Mouse (Mus musculus) hindbrain, postnatal 0 days (tissue): ENCODE measurements around the gene Prtn3. TPM values are rescaled to one million over a fixed set of nuclear protein-coding genes. Genes with fewer than 3 reads are reported as not detected.

Source experiments
- ATAC-seq: fragments of 200-750 bp; cut with Nextera tagmentation; 2 replicates; pipeline ENCODE4 v1.8.0; 2017; ENCODE audit warnings: mild to moderate bottlenecking, moderate TSS enrichment, moderate library complexity
- DNase-seq: peaks from one replicate; pipeline ENCODE4 v3.0.0-alpha.2; 2015; ENCODE audit warnings: low spot score
- H3K27ac ChIP-seq: fragments of 300-500 bp; sonication (generic); 2 replicates; pipeline ENCODE4 v1.5.1; 2014; ENCODE audit warnings: mild to moderate bottlenecking
- H3K27me3 ChIP-seq: fragments of 300-500 bp; sonication (generic); 2 replicates; pipeline ENCODE4 v1.6.1; 2014; ENCODE audit warnings: low read length, mixed read lengths; ENCODE audit not compliant: insufficient read depth
- H3K36me3 ChIP-seq: fragments of 300-500 bp; sonication (generic); 2 replicates; pipeline ENCODE4 v1.6.1; 2014; ENCODE audit warnings: low read length, mixed read lengths; ENCODE audit not compliant: insufficient read depth
- H3K4me1 ChIP-seq: fragments of 300-500 bp; sonication (generic); 2 replicates; pipeline ENCODE4 v1.6.1; 2014; ENCODE audit warnings: antibody characterized with exemption, low read length, mixed read lengths; ENCODE audit not compliant: insufficient read depth
- H3K4me2 ChIP-seq: fragments of 300-500 bp; sonication (generic); 2 replicates; pipeline ENCODE4 v1.6.1; 2014; ENCODE audit warnings: low read depth, mild to moderate bottlenecking, low read length, moderate library complexity, mixed read lengths
- H3K4me3 ChIP-seq: fragments of 300-500 bp; sonication (generic); 2 replicates; pipeline ENCODE4 v1.5.1; 2014; ENCODE audit warnings: low read length
- H3K9ac ChIP-seq: fragments of 300-500 bp; sonication (generic); replicated peaks from 2 replicates; pipeline ENCODE4 v1.6.1; 2014; ENCODE audit warnings: mild to moderate bottlenecking, low read length, moderate library complexity, mixed read lengths
- H3K9me3 ChIP-seq: fragments of 300-500 bp; sonication (generic); 2 replicates; pipeline ENCODE4 v1.6.1; 2016; ENCODE audit warnings: low read length, mixed read lengths
- CTCF ChIP-seq: IDR thresholded peaks from 2 replicates; pipeline ENCODE4 v1.5.1; 2016; ENCODE audit warnings: antibody characterized with exemption, control low read depth, low read depth
- WGBS: fragments of 180-500 bp; shearing (Covaris S2); extraction: QIAGEN DNeasy Blood & Tissue Kit; methylation state at CpG from one replicate; pipeline ENCODE4 v1.1.7; 2014; 5-methylcytosine and 5-hydroxymethylcytosine counted together
- polyA plus RNA-seq: library from polyadenylated mRNA; unstranded; fragments of >200 nt; fragmentation: Nextera tagmentation; extraction: Ambion mirVana; gene quantifications from 2 replicates; pipeline ENCODE4 v1.2.1, GENCODE M21; 2015
- total RNA-seq: library from RNA; depleted of rRNA; stranded (reverse); fragments of >200 nt; gene quantifications from 2 replicates; pipeline ENCODE4 v1.2.3, GENCODE M21; 2014

Prtn3 gene
- total and polyA plus RNA-seq, 2 experiments from 2014 or later, result 9.4 to 11.8 TPM

DNA sequence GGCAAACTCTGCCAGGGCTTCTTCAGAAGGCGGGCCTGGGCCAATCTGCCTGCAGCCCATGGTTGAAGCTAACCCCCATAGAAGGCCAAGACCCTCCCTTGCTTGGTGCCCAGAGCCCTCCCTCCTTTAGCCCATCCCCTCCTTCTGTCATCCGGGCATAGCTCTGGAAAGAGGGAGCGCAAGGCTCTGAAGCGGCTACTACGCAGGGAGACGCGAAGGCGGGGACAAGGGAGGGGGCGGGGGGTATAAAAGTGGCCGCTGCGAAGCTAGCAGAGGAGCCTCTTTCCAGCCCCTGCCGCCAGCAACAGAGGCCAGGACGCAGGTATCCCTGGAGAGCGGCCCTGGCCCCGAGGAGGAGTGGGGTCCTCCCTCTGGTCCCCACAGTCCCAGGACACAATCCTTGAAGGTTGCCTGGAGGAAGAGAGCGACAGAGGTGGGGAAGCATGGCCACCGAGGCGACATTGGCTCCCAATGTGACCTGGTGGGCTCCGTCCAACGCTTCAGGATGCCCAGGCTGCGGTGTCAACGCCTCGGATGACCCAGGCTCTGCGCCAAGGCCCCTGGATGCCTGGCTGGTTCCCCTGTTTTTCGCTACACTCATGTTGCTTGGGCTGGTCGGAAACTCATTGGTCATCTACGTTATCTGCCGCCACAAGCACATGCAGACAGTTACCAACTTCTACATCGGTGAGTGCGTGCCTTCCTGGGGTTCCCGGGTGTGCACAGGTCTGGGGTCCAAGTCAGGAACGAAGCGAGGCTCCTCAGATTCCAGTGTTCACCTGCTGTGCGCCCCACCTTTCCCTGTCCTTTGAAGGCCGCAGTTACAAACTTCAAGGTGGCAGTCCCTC, 44.2 kb downstream of the Prtn3 start:
- Histone ChIP-seq H3K36me3 (no peaks in the 10 kb centered on the region), H3K4me3 (peak overlapping the region; percentile 15; the same call in 1 of the 2 replicates), H3K27ac (no peak overlapping the region), H3K27me3 (peaks cover 53% of the 10 kb centered on the region), H3K4me2 (peak overlapping the region; percentile 27; the same call in 1 of the 2 replicates), H3K9me3 (no peaks in the 10 kb centered on the region), H3K4me1 (peaks cover 24% of the 10 kb centered on the region), H3K9ac (no peak overlapping the region; the same call in 1 of the 2 replicates)
- TF ChIP-seq CTCF, result no peak
- no peak for DNase-seq
- WGBS, result 7% methylated on average over 35 of the region's 35 CpGs
- 0 out of 2 replicates have a peak, but pooled peaks have one; percentile 13 for ATAC-seq

DNA sequence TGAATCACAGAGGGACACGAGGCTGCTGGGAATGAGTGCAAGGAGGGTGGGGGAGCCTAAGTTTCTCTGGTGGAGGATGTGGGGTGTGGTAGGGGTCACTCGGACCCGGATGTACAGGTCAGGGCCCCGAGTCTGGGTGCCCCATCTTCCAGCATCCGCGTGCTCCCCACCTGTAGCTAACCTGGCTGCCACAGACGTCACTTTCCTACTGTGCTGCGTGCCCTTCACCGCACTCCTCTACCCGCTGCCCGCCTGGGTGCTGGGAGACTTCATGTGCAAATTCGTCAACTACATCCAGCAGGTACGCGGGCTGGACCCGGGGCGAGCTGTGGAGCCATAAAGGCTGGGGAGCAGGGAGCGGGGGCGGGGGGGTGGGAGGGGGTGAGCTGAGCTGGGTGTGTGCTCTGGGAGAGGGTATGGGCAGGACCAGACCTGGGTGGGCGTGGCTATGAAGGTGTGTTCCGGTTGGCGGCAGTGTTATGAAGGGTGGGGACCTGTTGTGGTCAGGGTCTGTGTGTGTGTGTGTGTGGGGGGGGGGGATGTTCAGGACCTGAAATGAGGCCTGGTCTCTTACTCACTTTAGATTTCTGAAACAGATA, 45.1 kb downstream of the Prtn3 start:
- H3K4me2 ChIP-seq, result no peak overlapping the region
- H3K9ac ChIP-seq, result no peak overlapping the region

DNA sequence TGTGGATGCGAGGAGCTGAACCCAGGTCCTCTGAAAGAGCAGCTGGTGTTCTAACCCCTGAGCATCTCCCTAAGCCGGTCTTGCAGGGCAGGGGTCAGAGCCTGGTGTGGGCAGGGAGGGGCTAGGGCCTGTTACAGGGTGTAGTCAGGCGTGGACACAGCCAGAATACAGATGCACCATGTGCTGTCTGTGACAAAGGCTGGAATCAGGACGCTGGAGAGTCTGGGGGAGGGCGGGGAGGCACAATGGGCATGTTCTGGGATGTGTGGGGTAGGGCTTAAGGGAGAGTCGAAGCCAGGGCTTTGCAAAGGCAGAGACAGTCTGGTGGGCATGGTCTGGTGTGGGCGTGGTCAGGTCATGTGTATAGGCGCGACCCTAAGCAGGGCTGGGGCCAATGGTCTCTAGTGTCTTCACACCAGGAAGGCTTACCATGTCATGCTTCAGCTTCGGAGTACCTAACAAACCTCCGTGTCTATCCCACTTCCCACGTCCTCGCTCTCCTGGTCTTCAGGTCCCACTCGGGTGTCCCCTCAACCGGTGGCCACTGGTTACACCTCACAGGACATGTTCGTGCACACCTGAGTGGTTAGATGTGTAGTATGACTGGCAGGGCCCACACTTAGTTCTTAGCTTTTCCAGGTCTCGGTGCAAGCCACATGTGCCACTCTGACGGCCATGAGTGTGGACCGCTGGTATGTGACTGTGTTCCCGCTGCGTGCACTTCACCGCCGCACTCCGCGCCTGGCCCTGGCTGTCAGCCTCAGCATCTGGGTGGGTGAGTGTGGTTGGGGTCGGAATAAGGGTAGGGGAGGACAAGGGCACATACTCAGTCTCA, 46.0 kb downstream of the Prtn3 start:
- ATAC-seq, result no peak

More for the DNA sequence above, 45.1 kb downstream of the Prtn3 start:
- no peak for TF ChIP-seq CTCF
- WGBS, result 7% methylated on average over 21 of the region's 21 CpGs
- H3K27me3 ChIP-seq, result peaks cover 53% of the 10 kb centered on the region
- no peaks in the 10 kb centered on the region for H3K36me3 ChIP-seq
- no peak for ATAC-seq
- peaks cover 24% of the 10 kb centered on the region for H3K4me1 ChIP-seq
- no peak overlapping the region for H3K4me3 ChIP-seq
- H3K9me3 ChIP-seq, result no peaks in the 10 kb centered on the region
- no peak overlapping the region for H3K27ac ChIP-seq
- no peak for DNase-seq

DNA sequence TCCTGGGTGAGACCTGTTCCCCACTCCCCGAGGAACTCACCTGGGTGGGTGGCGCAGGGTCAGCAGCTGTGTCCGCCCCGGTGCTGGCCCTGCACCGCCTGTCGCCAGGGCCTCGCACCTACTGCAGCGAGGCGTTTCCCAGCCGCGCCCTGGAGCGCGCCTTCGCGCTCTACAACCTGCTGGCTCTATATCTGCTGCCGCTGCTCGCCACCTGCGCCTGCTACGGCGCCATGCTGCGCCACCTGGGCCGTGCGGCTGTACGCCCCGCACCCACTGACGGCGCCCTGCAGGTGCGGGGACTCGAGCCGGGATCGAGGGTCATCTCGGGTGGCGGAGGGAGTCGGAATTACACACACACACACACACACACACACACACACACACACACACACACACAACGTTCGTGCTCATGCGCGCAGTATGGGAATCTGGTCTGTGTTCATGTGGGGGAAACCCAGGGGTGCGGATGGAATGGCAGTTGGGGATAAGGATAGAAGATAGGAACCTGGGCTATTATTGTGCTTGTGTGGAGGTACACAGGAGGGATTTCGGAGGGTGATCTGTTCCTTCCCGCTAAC, 46.8 kb downstream of the Prtn3 start, which contains the start of gene R3hdm4:
TSS of gene R3hdm4 (minus strand) at position 251 of the 578 bp plus-strand sequence.
- ATAC-seq, result no peak

More for the DNA sequence above, 46.0 kb downstream of the Prtn3 start:
- no peak for TF ChIP-seq CTCF
- no peaks in the 10 kb centered on the region for H3K9me3 ChIP-seq
- peaks cover 15% of the 10 kb centered on the region; the same call in 1 of the 2 replicates for H3K4me1 ChIP-seq
- H3K9ac ChIP-seq, result no peak overlapping the region; the same call in 1 of the 2 replicates
- peak overlapping the region; percentile 30; the same call in 1 of the 2 replicates for H3K4me3 ChIP-seq
- WGBS, result 16% methylated on average over 26 of the region's 26 CpGs
- DNase-seq, result no peak
- H3K4me2 ChIP-seq, result peak overlapping the region; percentile 56
- peaks cover 53% of the 10 kb centered on the region for H3K27me3 ChIP-seq
- H3K36me3 ChIP-seq, result no peaks in the 10 kb centered on the region
- H3K27ac ChIP-seq, result no peak overlapping the region

DNA sequence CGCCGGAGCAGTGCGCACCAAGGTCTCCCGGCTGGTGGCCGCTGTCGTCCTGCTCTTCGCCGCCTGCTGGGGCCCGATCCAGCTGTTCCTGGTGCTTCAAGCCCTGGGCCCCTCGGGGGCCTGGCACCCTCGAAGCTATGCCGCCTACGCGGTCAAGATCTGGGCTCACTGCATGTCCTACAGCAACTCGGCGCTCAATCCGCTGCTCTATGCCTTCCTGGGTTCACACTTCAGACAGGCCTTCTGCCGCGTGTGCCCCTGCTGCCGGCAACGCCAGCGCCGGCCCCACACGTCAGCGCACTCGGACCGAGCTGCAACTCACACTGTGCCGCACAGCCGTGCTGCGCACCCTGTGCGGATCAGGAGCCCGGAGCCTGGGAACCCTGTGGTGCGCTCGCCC, 47.3 kb downstream of the Prtn3 start:
- Histone ChIP-seq H3K4me3 (peak overlapping the region; percentile 30), H3K27me3 (peaks cover 53% of the 10 kb centered on the region), H3K9me3 (no peaks in the 10 kb centered on the region), H3K27ac (no peak overlapping the region), H3K4me1 (peaks cover 13% of the 10 kb centered on the region; the same call in 1 of the 2 replicates), H3K9ac (peak overlapping the region; percentile 31), H3K4me2 (peak overlapping the region; percentile 56), H3K36me3 (no peaks in the 10 kb centered on the region)
- TF ChIP-seq CTCF, result no peak
- WGBS, result 2% methylated on average over 34 of the region's 34 CpGs
- DNase-seq (no peak), ATAC-seq (no peak)

More for the DNA sequence above, 46.8 kb downstream of the Prtn3 start, which contains the start of gene R3hdm4:
- 4% methylated on average over 41 of the region's 41 CpGs for WGBS
- Histone ChIP-seq H3K27me3 (peaks cover 53% of the 10 kb centered on the region), H3K9ac (peak within 1 kb of the TSS; percentile 31), H3K4me2 (peak within 1 kb of the TSS; percentile 56), H3K9me3 (no peaks in the 10 kb centered on the region), H3K27ac (no peak within 1 kb of the TSS), H3K4me3 (peak within 1 kb of the TSS; percentile 30), H3K4me1 (peaks cover 14% of the 10 kb centered on the region; the same call in 1 of the 2 replicates), H3K36me3 (no peaks in the 10 kb centered on the region)
- DNase-seq, result no peak
- TF ChIP-seq CTCF, result no peak
